Mouse (Mus musculus) kidney, postnatal 0 days (tissue): ENCODE results near the gene Fam208a. TPM values are rescaled to one million over a fixed set of nuclear protein-coding genes. Genes with fewer than 3 reads are reported as not detected.

Source experiments
- ATAC-seq: fragments of 200-750 bp; cut with Nextera tagmentation; replicated peaks from 2 replicates; pipeline ENCODE4 v1.8.0; 2017; ENCODE audit warnings: low read depth, moderate number of reproducible peaks, moderate TSS enrichment, moderate library complexity; ENCODE audit not compliant: low FRiP score
- DNase-seq: peaks from one replicate; pipeline ENCODE4 v3.0.0-alpha.2; 2016; ENCODE audit warnings: low spot score
- H3K27ac ChIP-seq: fragments of 300-500 bp; sonication (generic); 2 replicates; pipeline ENCODE4 v1.5.1; 2014; ENCODE audit warnings: mild to moderate bottlenecking
- H3K27me3 ChIP-seq: fragments of 300-500 bp; sonication (generic); 2 replicates; pipeline ENCODE4 v1.6.1; 2014; ENCODE audit warnings: low read length, mixed read lengths; ENCODE audit not compliant: insufficient read depth
- H3K36me3 ChIP-seq: fragments of 300-500 bp; sonication (generic); 2 replicates; pipeline ENCODE4 v1.6.1; 2014; ENCODE audit warnings: low read length, mixed read lengths; ENCODE audit not compliant: insufficient read depth
- H3K4me1 ChIP-seq: fragments of 300-500 bp; sonication (generic); replicated peaks from 2 replicates; pipeline ENCODE4 v1.6.1; 2014; ENCODE audit warnings: antibody characterized with exemption, low read length, mixed read lengths; ENCODE audit not compliant: insufficient read depth
- H3K4me2 ChIP-seq: fragments of 300-500 bp; sonication (generic); 2 replicates; pipeline ENCODE4 v1.6.1; 2014; ENCODE audit warnings: mild to moderate bottlenecking, low read length, moderate library complexity, mixed read lengths
- H3K4me3 ChIP-seq: fragments of 300-500 bp; sonication (generic); replicated peaks from 2 replicates; pipeline ENCODE4 v1.5.1; 2014; ENCODE audit warnings: low read depth, low read length
- H3K9ac ChIP-seq: fragments of 300-500 bp; sonication (generic); 2 replicates; pipeline ENCODE4 v1.6.1; 2014; ENCODE audit warnings: low read depth, low read length
- H3K9me3 ChIP-seq: fragments of 300-500 bp; sonication (generic); replicated peaks from 2 replicates; pipeline ENCODE4 v1.6.1; 2016; ENCODE audit warnings: low read length, inconsistent platforms, mixed read lengths
- CTCF ChIP-seq: IDR thresholded peaks from 2 replicates; pipeline ENCODE4 v1.5.1; 2016; ENCODE audit warnings: antibody characterized with exemption, low read depth, mild to moderate bottlenecking, moderate library complexity
- WGBS: fragments of 180-500 bp; shearing (Covaris S2); extraction: QIAGEN DNeasy Blood & Tissue Kit; methylation state at CpG from one replicate; pipeline ENCODE4 v1.1.7; 2014; 5-methylcytosine and 5-hydroxymethylcytosine counted together
- polyA plus RNA-seq: library from polyadenylated mRNA; unstranded; fragments of >200 nt; fragmentation: Nextera tagmentation; extraction: Ambion mirVana; gene quantifications from 2 replicates; pipeline ENCODE4 v1.2.1, GENCODE M21; 2015

Fam208a gene
- polyA plus RNA-seq: 9.5 and 9.7 TPM in 2 replicates

DNA sequence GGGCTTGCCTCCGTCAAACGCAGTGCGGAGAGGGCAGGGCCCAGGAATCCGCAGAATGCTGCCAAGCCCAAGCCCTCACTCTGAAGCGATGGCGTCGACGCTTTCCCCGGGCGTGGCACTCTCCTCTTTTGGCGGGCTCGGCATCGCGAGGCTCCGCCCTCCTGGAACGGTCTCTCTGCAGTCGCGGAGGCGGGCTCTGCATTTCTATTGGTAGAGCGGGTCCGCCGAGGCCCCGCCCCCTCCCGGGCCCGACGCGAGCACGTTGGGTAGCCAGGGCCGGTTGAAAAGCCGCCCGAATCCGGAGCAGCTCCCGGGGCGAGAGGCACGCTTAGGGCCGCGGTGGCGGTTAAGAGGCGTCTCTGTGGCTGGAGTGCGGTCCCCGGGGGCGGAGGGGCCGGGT, at the start of gene Fam208a:
Gene Fam208a (plus strand): TSS at position 262 of the 400 bp plus-strand sequence.
- Histone ChIP-seq H3K4me1 (no peaks in the 10 kb centered on the region), H3K4me2 (peak within 1 kb of the TSS; percentile 89)

GRCm38 (mm10) chr14:27379404-27379803, 49.2 kb upstream of the Fam208a start:
- DNase-seq (no peak), ATAC-seq (no peak)
- Histone ChIP-seq H3K36me3 (no peaks in the 10 kb centered on the region), H3K4me3 (no peak overlapping the region), H3K4me1 (no peaks in the 10 kb centered on the region), H3K27me3 (no peaks in the 10 kb centered on the region), H3K9ac (no peak overlapping the region), H3K27ac (no peak overlapping the region), H3K4me2 (peak overlapping the region; percentile 3; the same call in 1 of the 2 replicates), H3K9me3 (no peaks in the 10 kb centered on the region)
- 78% methylated on average over 12 of the region's 12 CpGs for WGBS
- TF ChIP-seq CTCF: no peak

More for the DNA sequence above, at the start of gene Fam208a:
- ATAC-seq (peak; percentile 98), DNase-seq (peak; percentile 95)
- H3K27me3 ChIP-seq: no peaks in the 10 kb centered on the region
- H3K9ac ChIP-seq: peak within 1 kb of the TSS; percentile 97
- 2% methylated on average over 42 of the region's 43 CpGs for WGBS
- no peak for TF ChIP-seq CTCF
- no peaks in the 10 kb centered on the region for H3K36me3 ChIP-seq
- H3K27ac ChIP-seq: peak within 1 kb of the TSS; percentile 100
- 0 out of 2 replicates have a peak, but pooled peaks cover 6% of the 10 kb centered on the region for H3K9me3 ChIP-seq
- peak within 1 kb of the TSS; percentile 64 for H3K4me3 ChIP-seq

DNA sequence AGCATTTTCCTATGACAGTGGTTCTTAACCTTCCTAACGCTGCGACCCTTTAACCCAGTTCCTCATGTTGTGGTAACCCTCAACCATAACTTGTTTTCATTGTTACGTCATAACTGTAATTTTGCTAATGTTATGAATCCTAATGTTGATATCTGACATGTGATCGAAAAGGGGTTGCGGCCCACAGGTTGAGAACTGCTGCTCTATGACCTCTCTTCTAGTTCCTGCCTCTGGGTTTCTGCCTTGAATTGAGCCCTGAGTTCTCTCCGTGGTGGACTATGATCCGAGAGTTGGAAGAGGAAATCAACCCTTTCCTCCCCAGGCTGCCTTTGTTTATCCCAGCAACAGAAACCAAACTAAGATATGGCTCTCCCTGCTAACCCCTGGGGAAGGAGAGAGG, 47.2 kb upstream of the Fam208a start:
- Histone ChIP-seq H3K9ac (no peak overlapping the region), H3K4me3 (no peak overlapping the region), H3K36me3 (no peaks in the 10 kb centered on the region), H3K27ac (no peak overlapping the region), H3K4me2 (no peak overlapping the region), H3K27me3 (no peaks in the 10 kb centered on the region), H3K4me1 (no peaks in the 10 kb centered on the region), H3K9me3 (no peaks in the 10 kb centered on the region)
- no peak for TF ChIP-seq CTCF
- WGBS: 73% methylated on average over 7 of the region's 7 CpGs
- no peak for DNase-seq
- no peak for ATAC-seq

GRCm38 (mm10) chr14:27383321-27383830, 45.3 kb upstream of the Fam208a start:
- DNase-seq (no peak), ATAC-seq (no peak)
- H3K27me3 ChIP-seq: no peaks in the 10 kb centered on the region
- 85% methylated on average over 5 of the region's 5 CpGs for WGBS
- no peaks in the 10 kb centered on the region for H3K4me1 ChIP-seq
- no peak overlapping the region for H3K4me3 ChIP-seq
- H3K36me3 ChIP-seq: no peaks in the 10 kb centered on the region
- no peak overlapping the region for H3K4me2 ChIP-seq
- no peaks in the 10 kb centered on the region for H3K9me3 ChIP-seq
- no peak for TF ChIP-seq CTCF
- no peak overlapping the region for H3K9ac ChIP-seq
- H3K27ac ChIP-seq: no peak overlapping the region

- no peak for TF ChIP-seq CTCF
- ATAC-seq: no peak
Observed at GRCm38 (mm10) chr14:27384143-27384542, 44.5 kb upstream of the Fam208a start.

DNA sequence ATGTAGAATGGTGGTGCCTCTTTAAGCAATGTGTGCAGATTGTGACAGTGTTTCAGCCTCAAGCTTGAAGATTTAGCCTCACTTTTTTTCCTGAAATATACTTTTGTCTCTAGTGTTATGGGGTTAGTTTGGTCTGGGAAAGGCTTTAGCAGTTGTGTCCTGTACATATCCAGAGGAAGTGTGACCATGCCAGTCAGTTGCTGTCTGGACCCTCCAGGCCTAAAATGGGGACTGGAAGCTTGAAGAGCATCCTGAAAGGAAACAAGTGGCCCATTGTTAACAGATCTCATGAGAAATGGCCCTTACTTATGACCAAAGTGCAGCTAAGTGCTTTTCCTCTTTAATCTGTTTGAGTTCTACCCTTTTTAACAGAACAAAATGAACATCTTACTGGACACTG, 40.0 kb upstream of the Fam208a start:
- H3K4me3 ChIP-seq: no peak overlapping the region
- no peaks in the 10 kb centered on the region for H3K27me3 ChIP-seq
- no peak overlapping the region for H3K9ac ChIP-seq
- DNase-seq (no peak), ATAC-seq (no peak)
- peaks cover 2% of the 10 kb centered on the region for H3K4me1 ChIP-seq
- no peaks in the 10 kb centered on the region for H3K9me3 ChIP-seq
- no peak overlapping the region for H3K27ac ChIP-seq
- no peak for TF ChIP-seq CTCF
- no peak overlapping the region for H3K4me2 ChIP-seq
- no peaks in the 10 kb centered on the region for H3K36me3 ChIP-seq

More at GRCm38 (mm10) chr14:27384143-27384542, 44.5 kb upstream of the Fam208a start:
- Histone ChIP-seq H3K4me3 (no peak overlapping the region), H3K27me3 (no peaks in the 10 kb centered on the region), H3K9me3 (no peaks in the 10 kb centered on the region), H3K9ac (no peak overlapping the region), H3K4me2 (no peak overlapping the region), H3K27ac (no peak overlapping the region), H3K4me1 (no peaks in the 10 kb centered on the region), H3K36me3 (no peaks in the 10 kb centered on the region)
- WGBS: 90% methylated on average over 4 of the region's 4 CpGs
- DNase-seq: no peak

GRCm38 (mm10) chr14:27389722-27390121, 38.9 kb upstream of the Fam208a start:
- Histone ChIP-seq H3K27me3 (no peaks in the 10 kb centered on the region), H3K27ac (no peak overlapping the region), H3K4me3 (no peak overlapping the region), H3K4me2 (no peak overlapping the region), H3K9ac (no peak overlapping the region), H3K36me3 (no peaks in the 10 kb centered on the region), H3K4me1 (peaks cover 6% of the 10 kb centered on the region), H3K9me3 (no peaks in the 10 kb centered on the region)
- ATAC-seq: no peak
- TF ChIP-seq CTCF: no peak
- no peak for DNase-seq
- 73% methylated on average over 2 of the region's 2 CpGs for WGBS
